Mouse (Mus musculus) olfactory bulb, adult 2 months (tissue): Measurements from ENCODE around the gene Thrap3. TPM values are rescaled to one million over a fixed set of nuclear protein-coding genes. Genes with fewer than 3 reads are reported as not detected.
"Not testable (repeated sequence)": the region's sequence is repeated elsewhere in the genome, so short reads cannot be mapped to it uniquely, and the experiment has no call there.

ENCODE experiments used
- H3K27ac ChIP-seq: fragments of 200-500 bp; 2 replicates; pipeline ENCODE4 v1.5.1; 2012; ENCODE audit warnings: low read depth, low read length; ENCODE audit not compliant: insufficient read depth
- H3K4me1 ChIP-seq: fragments of 200-500 bp; 2 replicates; pipeline ENCODE4 v1.6.1; 2012; ENCODE audit warnings: low read length; ENCODE audit not compliant: control insufficient read depth, insufficient read depth
- H3K4me3 ChIP-seq: fragments of 200-500 bp; 2 replicates; pipeline ENCODE4 v1.5.1; 2012; ENCODE audit warnings: mild to moderate bottlenecking, low read depth, low read length, moderate library complexity; ENCODE audit not compliant: insufficient read depth
- CTCF ChIP-seq: fragments of 200-500 bp; IDR thresholded peaks from 2 replicates; pipeline ENCODE4 v1.5.1; 2012; ENCODE audit warnings: low read depth, mild to moderate bottlenecking, low read length, moderate library complexity; ENCODE audit not compliant: insufficient read depth
- POLR2A ChIP-seq: fragments of 200-500 bp; IDR thresholded peaks from 2 replicates; pipeline ENCODE4 v1.6.1; 2012; ENCODE audit warnings: mild to moderate bottlenecking, low read depth, low read length, moderate library complexity; ENCODE audit not compliant: insufficient read depth
- WGBS: fragments of 180-500 bp; shearing (Covaris S2); methylation state at CpG from one replicate; pipeline ENCODE4 v1.1.7; 2018; 5-methylcytosine and 5-hydroxymethylcytosine counted together
- polyA plus RNA-seq: library from polyadenylated mRNA; stranded (reverse); fragments of >200 nt; gene quantifications from 2 replicates; pipeline ENCODE4 v1.2.4, GENCODE M21; 2012; ENCODE audit warnings: low replicate concordance; ENCODE audit not compliant: missing spikeins, insufficient read depth, insufficient read length

Gene Thrap3
- polyA plus RNA-seq, 1 experiment: 165 TPM

DNA sequence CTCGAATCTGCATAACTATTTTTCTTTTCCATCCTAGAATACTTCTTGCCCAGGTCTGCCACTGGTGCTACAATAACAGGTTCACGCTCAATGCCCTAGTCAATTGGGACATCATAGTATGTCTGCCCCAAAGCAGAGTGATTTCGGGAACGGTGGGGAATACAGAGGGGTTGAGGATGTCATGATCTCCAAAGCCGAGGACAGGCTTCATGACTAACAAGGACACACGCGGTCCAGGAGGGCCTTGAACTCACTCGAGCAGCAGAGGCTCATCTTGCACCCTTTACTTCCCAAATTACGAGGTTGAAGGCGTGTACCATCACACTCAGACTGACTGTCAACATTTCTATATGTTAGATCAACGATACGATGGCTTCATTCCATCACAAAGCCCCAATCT, 24.1 kb upstream of the Thrap3 start:
- no peak for TF ChIP-seq POLR2A
- Histone ChIP-seq H3K27ac (no peak overlapping the region), H3K4me3 (no peak overlapping the region), H3K4me1 (peaks cover 9% of the 10 kb centered on the region)
- WGBS: 46% methylated on average over 12 of the region's 12 CpGs

DNA sequence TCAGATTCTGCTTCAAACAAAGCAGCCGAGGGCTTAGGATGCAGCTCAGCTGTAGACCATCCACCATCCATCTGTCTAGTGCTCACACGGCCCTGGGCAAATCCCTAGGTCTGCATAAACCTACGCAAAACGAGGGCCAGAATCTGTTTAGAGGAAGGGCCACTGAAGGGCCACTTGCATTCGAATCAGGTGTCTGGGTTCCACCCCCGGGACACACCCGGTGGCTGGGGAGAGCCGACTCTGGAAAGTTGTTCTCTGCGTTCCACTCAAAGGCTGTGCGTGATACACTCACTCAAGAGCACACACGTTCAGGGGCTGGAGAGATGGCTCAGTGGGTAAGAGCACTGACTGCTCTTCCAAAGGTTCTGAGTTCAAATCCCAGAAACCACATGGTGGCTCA, 20.1 kb upstream of the Thrap3 start:
- 83% methylated on average over 11 of the region's 11 CpGs for WGBS
- TF ChIP-seq CTCF: no peak
- TF ChIP-seq POLR2A: no peak
- Histone ChIP-seq H3K4me1 (peaks cover 6% of the 10 kb centered on the region), H3K4me3 (no peak overlapping the region), H3K27ac (no peak overlapping the region)

DNA sequence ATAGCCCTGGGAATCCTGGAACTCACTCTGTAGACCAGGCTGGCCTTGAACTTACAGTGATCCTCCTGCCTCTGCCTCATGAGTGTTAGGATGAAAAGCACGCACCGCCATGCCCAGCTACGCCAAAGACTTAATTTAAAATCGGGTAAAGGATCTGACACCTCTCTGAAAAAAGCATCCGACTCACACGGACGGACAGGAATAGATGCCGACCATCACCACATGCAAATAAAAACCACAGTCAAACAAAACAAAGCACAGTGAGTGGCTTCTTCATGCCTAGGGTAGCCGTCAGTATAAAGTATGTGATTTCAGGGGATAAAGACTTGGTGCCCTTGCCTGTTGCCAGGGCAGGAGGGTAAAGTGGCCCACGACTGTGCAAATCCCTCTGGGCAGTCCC, 17.5 kb upstream of the Thrap3 start:
- Histone ChIP-seq H3K4me3 (no peak overlapping the region), H3K4me1 (no peaks in the 10 kb centered on the region), H3K27ac (no peak overlapping the region)
- TF ChIP-seq CTCF (no peak), POLR2A (no peak)
- 88% methylated on average over 10 of the region's 10 CpGs for WGBS

DNA sequence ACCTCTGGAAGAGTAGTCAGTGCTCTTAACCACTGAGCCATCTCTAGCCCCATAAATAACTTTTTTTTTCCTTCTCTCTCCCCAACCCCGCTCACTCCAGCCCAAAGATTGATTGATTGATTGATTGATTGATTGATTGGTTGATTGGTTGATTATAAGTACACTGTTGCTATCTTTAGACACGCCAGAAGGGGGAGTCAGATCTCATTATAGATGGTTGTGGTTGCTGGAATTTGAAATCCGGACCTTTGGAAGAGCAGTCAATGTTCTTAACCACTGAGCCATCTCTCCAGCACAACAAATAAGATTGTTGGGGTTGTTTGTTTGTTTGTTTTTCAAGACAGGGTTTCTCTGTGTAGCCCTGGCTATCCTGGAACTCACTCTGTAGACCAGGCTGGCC, 17.0 kb upstream of the Thrap3 start:
- not testable (repeated sequence) for H3K4me1 ChIP-seq, H3K27ac ChIP-seq, H3K4me3 ChIP-seq
- 63% methylated on average over 3 of the region's 3 CpGs for WGBS

DNA sequence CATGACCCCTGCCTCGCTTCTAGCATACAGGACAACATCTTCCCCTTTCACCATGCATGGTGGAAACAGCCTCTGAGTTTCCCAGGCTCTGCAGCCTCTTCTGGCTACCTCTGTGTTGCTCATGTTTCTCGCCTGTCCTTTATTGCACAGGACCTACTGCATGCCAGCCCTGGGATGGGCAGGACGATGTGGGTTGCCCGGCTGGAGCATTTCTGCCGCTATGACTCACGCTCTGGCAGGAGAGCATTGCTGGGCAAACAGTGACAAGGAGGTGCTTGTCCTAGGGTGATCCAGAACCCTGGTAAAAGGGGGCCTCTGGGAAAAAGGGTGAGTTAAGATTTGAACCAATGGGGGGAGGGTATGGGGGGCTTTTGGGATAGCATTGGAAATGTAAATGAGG, 15.2 kb upstream of the Thrap3 start:
- TF ChIP-seq POLR2A (no peak), CTCF (no peak)
- Histone ChIP-seq H3K27ac (no peak overlapping the region), H3K4me1 (no peaks in the 10 kb centered on the region), H3K4me3 (no peak overlapping the region)
- 78% methylated on average over 6 of the region's 6 CpGs for WGBS

DNA sequence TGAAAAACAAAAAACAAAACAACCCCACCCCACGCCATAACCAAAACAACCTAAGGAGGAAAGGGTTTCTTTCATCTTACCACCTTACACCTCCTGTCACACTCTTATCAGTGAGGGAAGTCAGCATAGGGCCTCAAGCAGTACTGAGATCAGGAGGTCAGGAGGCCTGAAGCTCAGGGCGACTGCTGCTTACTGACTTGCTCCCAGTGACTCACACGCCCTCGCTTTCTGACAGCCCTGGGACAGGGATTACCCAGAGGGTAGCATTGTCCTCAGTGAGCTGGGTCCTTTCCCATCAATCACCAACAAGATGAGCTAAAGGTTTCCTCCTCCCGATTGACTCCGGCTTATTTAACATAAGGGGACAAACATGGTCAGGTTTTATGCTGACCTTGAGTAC, 4.5 kb upstream of the Thrap3 start:
- Histone ChIP-seq H3K4me1 (no peaks in the 10 kb centered on the region), H3K4me3 (no peak overlapping the region), H3K27ac (no peak overlapping the region)
- TF ChIP-seq CTCF (no peak), POLR2A (no peak)
- WGBS: 78% methylated on average over 6 of the region's 6 CpGs

DNA sequence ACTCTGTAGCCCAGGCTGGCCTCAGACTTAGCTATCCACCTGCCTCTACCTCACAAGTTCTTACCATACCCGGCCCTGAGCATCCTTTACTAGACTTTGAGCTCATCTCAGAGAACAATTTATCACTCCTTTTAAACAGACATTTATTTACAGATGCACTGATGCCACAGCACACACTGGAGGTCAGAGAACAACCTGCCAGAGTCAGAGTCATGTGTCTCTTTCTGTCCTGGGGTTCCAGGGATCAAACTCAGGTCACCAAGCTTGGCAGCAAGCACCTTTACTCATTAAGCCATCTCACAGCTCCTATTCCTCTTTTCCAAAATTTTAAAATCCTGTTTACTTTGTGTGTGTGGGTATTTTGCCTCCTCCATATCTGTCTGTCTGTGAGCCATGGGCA, 2.8 kb upstream of the Thrap3 start:
- no peak overlapping the region for H3K27ac ChIP-seq
- H3K4me3 ChIP-seq: no peak overlapping the region
- TF ChIP-seq POLR2A: no peak
- TF ChIP-seq CTCF: no peak
- H3K4me1 ChIP-seq: no peaks in the 10 kb centered on the region
- 77% methylated on average over 1 of the region's 1 CpGs for WGBS

DNA sequence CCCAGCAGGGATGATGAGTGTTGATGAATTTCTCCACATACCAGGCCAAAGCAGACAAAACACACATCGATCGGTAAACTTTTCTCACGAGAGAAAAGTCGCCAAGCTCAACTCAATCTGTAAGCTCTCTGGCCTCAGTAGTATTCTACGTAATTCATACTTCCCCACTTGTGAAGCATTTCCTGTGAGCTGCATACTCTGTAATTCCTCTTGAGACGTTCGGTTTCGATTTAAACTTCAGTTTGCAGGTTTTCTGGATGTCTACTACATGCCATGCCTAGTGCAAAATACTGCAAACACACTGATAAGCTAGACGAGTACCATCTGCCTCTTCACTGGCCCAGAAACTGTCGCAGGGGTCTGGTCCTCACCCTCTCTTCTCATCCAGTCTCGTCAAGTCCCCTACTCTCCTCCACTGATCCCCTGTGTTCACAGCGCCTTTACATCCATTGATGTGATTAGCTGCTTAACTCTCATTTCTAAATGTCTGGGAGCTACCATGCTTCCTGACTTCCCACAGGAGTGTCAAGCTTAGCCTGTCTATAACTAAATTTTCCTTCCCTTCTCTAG, 2.2 kb upstream of the Thrap3 start:
- H3K4me3 ChIP-seq: no peak overlapping the region
- no peaks in the 10 kb centered on the region for H3K4me1 ChIP-seq
- WGBS: 89% methylated on average over 12 of the region's 12 CpGs
- H3K27ac ChIP-seq: no peak overlapping the region
- TF ChIP-seq CTCF (no peak), POLR2A (no peak)

DNA sequence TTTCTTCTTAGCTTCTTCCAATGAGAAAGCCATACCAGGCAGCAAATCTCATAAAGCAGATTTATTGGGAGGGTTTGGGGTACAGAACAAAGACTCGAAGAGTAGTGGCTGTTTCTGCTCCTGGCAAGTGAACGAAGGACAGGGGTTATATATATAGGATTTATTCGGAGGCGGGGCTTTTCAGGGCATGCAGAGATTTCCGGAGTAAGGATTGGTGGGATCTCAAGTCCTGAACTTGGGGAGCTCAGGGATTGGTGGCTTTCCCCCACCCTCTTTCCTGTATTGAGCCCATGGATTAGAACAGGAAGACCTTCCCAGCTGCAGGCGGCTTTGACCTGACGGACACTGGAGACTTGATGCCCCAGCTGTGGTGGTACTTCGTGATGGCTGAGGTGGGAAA, 1.5 kb upstream of the Thrap3 start:
- Histone ChIP-seq H3K27ac (no peak overlapping the region), H3K4me1 (peaks cover 2% of the 10 kb centered on the region; the same call in 1 of the 2 replicates), H3K4me3 (no peak overlapping the region)
- no peak for TF ChIP-seq CTCF
- no peak for TF ChIP-seq POLR2A
- WGBS: 89% methylated on average over 8 of the region's 8 CpGs

DNA sequence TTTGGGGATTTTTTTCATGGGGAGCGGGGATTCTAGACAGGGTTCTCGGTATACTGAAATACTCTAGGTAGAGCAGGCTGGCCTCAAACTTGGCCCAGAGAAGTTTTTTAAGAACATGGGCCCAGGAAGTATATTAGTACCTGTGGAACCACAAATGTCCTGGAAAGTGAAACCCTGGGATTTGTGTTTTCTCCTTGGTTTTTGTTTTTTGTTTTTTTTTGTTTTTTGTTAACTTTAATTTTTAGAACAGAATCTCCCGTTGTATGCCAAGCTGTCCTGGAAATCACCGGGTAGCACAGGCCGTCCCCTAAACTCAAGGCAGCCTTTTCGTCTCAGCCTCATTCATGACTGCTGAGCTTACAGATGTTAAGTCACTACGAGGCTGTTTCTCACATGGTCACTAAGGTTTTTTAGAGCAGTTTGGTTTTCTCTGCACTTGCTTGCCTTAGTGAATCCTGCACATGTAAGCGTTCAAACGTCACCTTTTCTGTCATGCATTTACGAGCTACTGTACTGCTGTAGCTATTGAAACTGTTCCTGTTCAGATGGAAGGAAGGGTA, 856 bp upstream of the Thrap3 start:
- TF ChIP-seq CTCF (no peak), POLR2A (no peak)
- Histone ChIP-seq H3K27ac (peak overlapping the region; percentile 97), H3K4me3 (peak overlapping the region; percentile 64), H3K4me1 (peaks cover 4% of the 10 kb centered on the region; the same call in 1 of the 2 replicates)
- WGBS: 60% methylated on average over 10 of the region's 10 CpGs
